Mouse (Mus musculus): Measurements from ENCODE around the gene Fam216a.
A peak's percentile ranks its signal among the peaks of the same experiment; 100 is the strongest.

Gene Fam216a

DNA sequence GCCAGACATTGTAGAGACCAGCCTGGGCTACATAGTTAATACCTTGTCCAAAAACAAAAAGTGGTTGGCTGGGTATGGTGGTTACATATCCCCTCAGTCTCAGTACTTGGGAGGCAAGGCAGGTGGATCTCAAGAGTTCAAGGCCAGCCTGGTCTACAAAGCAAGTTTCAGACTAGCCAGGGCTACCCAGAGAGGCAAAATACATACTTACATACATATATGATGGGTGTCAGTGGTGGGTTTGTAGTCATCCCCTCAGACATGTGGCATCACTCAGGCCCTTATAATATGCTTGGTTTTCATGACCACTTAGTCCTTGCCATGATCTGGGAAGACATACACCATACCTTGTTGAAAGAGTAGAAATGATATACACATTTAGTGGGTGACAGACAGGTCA lies 18.5 kb upstream of the Fam216a start:
- no peak for DNase-seq (ENCODE audit: low spot score)

DNA sequence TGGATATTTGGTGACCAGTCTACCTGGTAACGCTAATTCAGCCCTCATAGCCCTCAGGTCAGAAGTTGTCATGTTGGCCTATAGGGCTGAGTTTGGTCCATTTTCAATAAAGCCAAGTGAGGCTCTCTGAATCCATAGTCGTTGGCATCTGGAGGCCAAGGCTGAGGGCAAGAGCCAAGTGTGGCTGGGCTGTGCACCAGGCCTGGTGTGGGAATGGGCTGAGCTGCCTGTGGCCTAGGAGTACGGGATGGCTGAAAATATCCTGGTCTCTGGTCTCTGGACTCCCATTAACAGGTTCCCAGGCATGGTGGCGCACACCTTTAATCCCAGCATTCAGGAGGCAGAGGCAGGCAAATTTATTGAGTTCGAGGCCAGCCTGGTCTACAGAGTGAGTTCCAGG lies 17.8 kb upstream of the Fam216a start:
- DNase-seq (ENCODE audit: low spot score): no peak

DNA sequence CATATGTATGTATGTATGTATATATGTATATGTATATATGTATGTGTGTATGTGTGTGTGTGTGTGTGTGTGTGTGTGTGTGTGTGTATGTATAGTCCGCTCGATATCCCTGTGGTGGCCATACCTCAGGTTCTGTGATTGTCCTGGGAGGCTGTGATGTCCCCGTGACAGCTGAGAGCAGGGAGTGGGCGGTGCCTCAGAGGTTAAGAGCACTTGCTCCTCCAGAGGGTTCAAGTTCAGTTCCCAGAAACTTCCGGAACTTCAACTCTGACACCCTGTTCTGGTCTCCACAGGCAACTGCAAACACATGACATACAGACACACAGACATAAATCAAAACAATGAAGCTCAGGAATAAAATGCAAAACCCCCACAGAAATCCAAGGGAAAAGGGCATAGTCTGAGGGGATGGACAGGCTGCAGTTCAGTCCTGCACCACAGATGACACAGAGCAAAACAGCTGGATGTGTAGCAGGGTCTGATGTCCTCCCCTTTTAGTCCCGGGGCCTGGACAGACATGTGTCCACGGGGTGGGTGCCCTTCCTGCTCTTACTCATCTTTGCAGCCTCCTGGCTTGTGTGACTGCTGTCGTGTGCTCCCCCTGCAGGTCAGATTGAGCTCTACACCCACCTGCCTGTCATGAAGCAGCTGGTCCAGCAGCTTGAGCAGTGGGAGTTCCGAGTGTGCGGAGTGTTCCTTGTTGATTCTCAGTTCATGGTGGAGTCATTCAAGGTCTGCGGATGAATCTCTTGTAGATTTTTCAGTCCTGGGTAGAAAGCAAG lies 7.4 kb upstream of the Fam216a start:
- DNase-seq (ENCODE audit: low spot score): no peak

DNA sequence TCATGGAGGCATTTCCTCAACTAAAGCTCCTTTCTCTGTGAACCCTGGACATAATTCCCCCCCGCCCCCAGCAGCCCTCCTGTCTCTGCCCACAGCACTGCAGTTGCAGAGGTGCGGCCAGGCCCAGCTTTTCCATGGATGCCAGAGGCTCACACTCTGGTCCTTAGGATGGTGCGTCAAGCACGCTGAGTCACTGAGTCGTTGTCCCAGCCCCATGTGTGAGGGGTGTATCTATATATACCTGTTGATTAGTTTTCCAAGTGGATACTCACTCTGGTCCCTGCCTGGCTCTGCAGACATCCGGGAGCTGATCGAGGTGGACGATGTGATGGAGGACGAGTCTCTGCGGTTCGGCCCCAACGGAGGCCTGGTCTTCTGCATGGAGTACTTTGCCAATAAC lies 6.0 kb upstream of the Fam216a start:
- no peak for DNase-seq (ENCODE audit: low spot score)

DNA sequence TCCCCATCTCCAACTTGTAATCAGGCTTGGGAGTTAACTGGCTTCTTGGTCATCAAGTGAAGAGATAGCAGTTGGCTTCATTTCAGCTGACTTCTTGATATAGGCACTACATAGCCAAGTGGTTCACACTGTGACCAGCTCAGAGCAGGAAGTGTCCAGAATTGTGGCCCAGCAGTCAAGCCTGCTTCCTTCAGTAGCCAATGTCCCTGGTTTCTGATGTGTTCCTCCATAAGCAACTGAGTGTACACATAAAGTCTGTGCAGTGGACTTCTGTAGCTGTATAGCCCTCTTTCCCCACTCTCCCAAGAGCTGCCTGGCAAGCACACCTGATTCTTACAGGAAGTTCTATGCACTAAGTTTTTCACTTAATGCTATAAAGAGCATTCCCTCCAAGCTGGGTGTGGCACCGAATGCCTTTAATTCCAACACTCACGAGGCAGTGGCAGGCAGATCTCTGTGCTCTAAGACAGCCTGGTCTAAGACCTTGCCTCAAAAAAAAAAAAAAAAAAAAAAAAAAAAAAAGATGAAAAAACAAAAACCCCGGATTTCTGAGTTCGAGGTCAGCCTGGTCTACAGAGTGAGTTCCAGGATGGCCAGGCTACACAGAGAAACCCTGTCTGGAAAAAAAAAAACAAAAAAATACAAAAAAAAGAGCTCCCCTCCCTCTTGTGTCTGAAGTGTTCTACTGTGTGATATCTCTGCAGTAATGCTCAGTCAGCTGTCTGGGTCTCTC lies 5.1 kb upstream of the Fam216a start:
- DNase-seq (ENCODE audit: low spot score): no peak

DNA sequence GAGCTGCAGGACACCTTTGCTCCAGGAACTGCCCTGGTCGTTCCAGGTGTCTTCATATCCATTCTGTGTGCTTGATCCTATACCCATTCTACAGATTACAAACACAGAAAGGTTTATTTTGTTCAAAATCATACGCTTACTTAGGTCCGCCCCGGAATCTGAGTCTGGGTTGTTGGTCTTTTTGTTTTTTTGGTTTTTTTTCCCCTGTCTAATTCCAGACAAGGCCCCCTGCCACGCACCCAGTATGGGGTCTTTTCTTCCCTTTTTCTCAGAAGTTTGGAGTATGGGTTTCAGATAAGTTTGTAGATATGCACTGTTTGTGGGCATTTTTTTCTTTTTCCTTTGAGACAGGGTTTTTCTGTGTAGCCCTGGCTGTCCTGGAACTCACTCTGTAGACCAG lies 714 bp upstream of the Fam216a start:
- no peak for DNase-seq (ENCODE audit: low spot score)

DNA sequence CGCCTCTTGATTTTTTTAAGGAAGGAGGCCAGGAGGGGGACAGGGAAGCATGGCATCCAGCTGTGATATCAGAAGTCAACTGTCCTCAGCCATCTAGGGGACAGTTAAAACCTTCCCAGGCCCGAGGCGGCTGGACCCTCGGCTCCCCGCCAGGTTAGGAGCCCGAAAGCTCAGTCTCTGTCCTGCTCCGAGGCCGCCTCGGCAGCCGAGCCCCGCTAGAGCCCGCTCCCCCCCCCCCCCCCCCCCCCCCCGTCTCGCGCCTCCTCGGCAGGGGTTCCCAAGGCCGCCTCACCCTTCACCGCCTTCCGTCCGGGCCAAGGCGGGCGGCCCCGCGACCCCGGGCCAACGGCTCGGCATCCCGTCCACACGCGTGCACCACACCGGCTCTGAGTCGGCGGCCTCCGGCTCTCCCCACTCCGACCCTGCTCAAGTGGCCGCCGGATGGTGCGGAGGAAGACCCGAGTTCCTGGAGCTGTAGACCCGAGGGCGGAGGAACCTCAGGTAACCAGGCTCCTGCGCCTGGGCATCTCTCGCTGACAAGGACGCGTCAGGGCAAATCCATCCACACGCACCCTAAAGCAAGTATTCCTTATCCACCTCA lies 473 bp downstream of the Fam216a start, which contains the start of gene Gpn3:
Gpn3 (plus strand) TSS at position 286 of the 601 bp plus-strand sequence.
- DNase-seq (ENCODE audit: low spot score): no peak

DNA sequence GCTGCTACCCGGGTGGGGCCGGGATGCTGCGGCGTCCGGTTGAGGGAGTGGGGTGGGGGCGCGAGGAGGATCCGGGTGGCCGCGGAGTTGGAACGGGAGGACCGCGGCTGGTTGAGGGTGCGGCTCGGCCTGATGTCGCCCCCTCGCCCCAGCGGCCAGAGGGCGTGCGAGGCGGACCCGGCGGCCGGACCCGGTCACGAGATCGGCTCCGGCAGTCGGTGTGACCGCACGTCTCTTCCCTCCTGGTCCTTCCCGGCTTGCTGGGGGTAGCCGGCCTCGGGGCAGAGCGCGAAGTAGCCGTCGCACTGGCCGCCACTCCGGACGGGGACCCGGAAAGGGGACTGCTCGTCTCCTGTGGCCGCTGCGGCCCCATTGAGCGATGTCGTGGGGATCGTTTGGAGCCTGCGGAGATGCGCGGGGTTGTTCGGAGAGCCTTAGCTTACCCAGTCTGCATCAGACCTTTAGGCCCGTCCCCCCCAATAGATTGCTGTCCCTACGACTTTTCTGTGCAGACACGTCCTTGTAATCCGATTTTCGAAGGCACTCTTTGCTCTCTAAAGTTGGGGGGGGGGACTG lies 17.6 kb downstream of the Fam216a start:
- no peak for DNase-seq (ENCODE audit: low spot score)

DNA sequence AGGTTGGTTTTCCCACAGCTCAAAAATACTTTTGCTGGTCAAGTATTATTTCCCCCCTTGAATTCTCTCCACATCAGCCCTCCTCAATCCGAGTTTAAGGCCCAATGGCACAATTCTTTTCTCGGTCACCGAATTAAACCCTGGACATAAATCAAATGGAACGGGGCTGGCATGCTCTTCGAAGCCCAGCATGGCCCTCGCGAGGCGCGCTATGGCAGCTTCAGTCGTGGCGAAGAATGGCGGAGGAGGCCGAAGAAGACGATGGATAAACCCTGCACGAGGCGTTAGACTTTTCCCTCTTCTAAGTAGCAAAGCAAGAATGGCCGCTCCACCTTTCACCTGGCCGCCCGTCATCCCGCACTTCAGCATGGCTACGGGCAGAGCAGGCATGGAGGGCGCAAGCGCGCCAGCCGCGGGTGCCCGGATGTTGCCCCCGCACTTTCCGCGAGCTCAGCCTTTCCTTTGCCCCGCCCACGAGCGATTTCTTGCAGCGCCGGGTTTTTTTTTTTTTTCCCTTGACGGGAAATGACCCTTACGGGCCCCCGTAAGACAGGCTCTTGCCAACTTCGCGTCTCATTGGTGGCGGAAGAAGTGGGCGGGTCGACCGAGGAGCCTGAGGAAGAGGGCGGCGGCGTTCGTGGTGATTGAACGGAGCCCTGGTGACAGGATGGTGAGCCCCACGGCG lies 18.2 kb downstream of the Fam216a start, which contains the start of the genes Rad9b and Vps29:
Rad9b (minus strand) TSS at position 427 of the 685 bp plus-strand sequence.
Vps29 (plus strand) TSS at position 563 of the 685 bp plus-strand sequence.
- DNase-seq (ENCODE audit: low spot score): peak; percentile 97

DNA sequence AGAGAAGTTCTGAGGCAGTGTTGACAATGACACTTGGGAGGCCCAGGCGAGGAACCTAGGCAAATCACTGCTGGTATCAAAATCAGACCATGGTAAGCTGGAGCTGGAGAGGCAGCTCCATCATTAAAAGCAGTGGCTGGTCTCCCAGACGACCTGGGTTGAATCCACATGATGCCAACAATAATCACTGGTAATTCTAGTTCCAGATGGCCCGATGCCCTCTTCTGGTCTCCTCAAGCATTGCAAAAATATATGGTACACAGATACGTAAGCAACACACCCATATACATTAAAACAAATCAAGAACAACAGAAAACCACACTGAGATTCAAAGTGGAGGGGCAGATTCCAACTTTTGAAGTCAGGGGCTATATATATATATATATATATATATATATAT lies 26.4 kb downstream of the Fam216a start:
- no peak for DNase-seq (ENCODE audit: low spot score)

DNA sequence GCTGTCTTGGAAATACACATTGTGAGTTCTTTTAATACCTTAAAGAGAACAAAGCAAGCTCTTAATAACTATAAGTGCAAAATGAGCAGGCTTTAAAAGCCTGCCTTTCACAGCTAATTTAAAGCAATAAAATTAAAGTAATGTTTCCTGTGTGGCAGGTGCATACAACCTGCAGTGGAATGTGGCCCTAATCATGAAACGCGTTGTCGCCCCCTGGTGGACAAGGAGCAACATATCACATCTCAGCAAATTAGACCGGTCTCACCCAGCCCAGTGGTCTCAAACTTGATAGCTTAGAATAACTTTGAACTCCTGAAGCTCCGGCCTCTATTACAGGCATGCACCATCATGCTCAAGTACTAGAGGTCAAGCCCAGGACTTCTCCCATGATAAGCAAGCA lies 27.9 kb downstream of the Fam216a start:
- no peak for DNase-seq (ENCODE audit: low spot score)

DNA sequence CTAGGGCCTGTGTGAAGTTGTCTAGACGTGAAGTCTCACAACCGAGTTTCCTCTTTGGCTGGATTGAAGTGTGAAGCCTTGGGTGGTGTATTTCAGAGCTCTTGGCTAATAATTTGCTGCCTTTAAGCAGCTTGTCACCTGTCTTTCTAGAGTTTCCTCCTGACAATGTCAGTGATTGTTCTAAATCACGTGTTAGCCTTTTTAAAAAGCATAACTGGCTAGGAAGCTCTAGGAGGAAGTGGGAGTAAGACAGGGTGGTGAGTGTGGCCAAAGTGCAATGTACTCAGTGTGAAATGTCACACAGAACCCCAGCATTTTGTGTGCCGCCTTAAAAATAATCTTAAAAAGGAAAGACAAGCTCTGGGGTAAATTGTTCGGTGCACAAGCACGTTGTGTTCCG lies 28.4 kb downstream of the Fam216a start:
- DNase-seq (ENCODE audit: low spot score): no peak

DNA sequence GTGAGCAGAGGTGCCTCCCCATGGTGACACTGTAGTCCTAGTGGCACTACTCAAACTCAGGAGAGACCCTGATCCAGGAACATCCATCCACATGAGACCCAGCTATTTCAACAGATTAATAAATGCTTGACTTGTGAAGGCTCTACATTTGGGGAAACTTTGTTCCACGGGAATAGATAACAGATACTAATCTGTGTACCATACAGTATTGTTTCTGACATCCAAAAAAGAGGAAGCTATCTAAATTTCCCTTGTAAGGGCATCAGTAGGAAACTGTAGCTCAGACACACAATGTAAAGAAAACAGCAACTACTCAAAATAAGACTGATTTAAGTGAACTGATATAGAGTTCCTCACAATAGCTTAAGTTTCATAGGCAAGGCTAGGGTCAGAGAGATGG lies 29.3 kb downstream of the Fam216a start:
- no peak for DNase-seq (ENCODE audit: low spot score)

DNA sequence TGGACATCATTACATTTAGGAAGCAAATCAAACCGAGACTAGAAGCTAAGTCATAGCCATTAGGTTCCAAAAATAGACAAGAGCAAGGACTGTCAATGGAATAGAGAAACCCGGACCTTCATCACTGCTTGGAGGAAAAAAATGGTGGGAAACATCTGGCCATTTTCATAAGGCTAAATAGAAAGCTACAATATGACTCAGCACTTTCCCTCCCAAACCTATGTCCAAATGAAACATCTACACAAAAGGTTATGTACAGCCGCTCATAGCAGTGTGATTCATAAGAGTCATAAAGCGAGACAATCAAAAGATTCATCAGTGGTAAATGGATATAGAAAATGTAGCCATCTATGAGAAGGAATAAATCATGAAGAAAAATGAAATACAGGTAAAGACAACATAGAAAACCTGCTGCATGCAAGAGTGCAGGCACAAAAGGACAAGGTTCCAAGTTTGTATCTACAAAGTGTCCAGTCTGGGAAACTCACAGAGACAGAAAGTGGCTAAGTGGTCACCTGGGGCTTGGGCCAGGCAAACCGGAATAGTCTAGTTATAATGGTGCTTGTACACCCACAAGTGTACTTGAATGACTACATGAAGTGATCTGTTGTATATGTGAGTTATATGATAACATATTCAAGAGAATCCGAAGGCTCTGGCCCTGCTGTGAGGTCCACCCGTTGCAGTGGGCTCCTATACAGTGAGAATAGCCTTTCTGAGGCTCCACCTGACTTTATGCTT lies 35.4 kb downstream of the Fam216a start:
- no peak for DNase-seq (ENCODE audit: low spot score)

DNA sequence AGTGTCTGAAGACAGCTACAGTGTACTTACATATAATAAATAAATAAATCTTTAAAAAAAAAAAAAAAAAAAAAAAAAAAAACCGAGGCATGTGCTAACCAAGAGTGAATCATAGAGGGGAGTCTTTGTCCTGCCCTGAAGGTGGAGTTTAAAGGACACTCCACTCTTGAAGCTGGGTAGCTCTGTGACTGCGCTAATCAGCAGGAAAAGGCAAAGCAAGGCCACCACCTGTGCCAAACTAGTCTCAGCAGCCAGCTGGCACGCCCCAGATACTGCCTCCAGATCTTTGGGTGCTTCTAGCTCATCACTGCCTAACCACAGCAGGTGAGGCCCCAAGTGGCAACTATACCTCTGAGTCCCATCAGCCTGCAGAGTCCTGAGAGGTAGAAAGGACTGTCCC lies 37.5 kb downstream of the Fam216a start:
- DNase-seq (ENCODE audit: low spot score): no peak

DNA sequence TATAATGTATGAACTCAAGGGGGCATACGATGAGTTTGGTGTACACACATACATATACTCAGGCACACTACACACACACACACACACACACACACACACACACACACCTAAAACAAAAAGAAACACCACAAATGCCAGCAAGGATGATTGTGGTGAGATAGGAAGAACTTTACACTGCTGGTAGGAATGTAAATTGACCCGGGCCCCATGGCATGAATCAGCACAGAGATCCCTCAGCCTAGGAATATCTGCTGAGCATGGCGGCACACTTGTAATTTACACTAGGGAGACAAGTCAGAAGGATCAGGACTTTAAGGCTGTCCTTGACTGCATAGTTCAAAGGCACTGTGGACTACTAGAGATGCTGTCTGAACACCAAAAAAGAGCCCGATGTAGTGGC lies 41.9 kb downstream of the Fam216a start:
- no peak for DNase-seq (ENCODE audit: low spot score)

DNA sequence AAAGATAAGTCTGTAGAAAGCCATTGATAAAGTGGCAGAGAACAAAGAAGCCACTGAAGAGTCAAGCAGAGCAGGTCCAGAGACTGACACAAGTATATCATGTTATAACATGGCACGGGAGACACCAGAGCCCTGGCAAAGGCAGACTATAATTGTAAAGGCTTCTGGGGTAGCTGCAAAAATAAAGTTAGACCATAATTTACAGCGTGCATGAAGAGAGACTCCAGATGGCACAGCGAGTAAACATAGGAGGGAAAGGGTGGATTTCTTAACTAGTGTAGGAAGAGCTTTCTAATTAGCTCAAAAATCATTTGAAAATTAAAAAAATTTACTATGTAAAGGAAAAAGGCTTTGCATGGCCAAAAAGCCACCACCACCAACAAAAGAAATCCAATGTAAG lies 44.9 kb downstream of the Fam216a start:
- no peak for DNase-seq (ENCODE audit: low spot score)

DNA sequence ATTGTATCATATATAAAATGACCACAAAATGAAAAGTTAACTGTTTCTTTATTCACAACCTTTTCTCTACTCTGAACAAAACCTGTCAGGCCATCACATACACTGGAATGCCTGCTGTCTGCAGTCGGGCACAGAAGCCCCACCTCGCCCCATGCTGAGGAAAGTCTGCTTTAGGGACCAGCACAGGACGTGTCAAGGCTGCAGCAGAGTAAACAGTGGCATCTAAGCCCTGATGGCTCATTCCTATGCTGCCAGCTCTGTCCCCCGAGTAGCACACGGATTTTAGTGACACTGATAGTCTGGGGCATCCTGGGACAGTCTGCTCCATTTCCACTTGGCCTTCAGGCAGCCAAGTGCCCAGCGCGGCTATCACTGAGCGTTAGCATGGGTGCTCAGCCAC lies 46.7 kb downstream of the Fam216a start:
- no peak for DNase-seq (ENCODE audit: low spot score)

DNA sequence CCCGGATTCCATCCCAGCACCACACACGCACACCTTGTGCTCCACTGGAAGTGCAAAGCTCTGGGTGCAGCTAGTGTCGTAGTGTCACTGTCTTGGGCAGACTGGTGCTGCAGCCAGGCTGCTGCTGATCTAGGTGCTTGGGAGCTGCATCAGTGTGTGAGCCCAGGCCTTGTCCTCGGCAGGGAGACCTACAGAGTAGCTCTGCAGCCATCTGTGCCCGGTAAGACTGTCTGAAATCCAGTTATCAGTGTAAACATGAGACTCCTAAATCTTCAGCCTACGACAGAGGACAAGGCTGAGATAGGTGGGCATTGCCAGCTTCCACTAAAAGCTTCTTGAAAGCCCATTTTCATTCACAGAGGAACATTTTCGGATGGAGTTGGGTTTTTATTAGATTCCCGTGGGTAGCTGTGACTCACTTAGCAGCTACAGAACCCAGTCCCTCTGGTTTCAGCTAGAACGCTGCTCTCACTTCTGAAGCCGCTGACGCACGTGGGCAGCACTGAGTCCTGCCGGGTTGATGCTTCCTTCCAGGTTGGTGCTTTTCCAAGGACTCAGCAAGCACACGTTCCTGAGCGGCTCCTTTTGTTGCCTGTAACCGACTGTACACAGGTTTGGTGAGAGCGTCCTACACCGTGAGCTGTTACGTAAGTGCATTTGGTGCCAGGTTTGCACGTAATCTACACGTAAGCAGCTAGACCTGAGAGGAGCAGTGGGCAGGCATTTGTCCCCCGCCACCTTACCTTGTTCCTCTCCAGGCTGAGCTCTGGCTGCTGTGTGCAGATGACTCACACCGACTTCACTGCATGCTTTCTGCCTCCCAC lies 47.3 kb downstream of the Fam216a start:
- DNase-seq (ENCODE audit: low spot score): no peak

DNA sequence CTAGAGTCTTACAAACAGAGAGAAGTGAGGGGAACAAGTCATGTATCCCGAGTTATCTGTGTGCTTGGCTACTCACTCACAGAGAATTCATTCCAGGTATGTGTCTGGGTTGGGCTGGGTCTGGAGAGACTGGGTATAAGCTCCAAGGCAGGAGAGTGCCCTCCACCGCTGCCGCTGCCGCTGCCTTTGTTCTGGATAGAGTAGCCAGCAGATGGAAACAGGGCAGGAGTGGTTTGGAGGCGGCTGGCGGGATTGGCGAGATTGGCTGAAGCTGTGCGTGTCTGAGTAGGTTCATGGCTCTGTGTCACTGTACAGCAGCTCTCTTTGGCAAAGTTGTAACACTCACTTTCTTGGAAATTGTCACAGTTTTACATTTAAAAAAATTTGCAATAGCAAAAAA lies 48.6 kb downstream of the Fam216a start:
- DNase-seq (ENCODE audit: low spot score): no peak
